ENCODE assay signal across 10 mouse cellular contexts in the genomic region with DNA sequence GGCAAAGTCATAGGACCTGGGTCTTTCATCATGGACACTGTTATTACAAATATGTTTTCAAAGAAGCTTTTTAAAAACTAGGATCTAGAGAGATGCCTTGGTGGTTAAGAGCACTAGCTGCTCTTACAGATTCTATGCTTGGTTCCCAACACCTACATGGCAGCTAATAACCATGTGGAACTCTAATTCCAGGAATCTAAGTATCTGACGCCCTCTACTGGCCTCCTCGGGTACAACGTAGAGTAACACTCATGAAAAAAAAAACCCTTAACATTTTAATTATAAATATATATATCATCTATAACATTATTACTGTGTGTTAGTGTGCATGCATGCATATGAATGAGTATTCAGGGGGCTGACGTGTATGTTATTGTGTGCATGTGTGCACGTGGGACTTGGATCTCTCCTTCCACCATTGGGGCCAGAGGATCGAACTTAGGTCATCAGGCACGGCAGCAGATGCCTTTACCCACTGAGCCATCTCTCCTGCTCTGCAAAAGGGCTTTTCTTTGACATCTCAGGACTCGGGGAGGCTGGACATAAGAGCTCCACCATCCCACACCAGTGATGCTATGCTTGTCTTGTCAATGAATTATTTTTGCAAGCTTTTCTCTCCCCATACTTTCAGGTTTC. TPM values are rescaled to one million over a fixed set of nuclear protein-coding genes. Genes with fewer than 3 reads are reported as not detected.
DNase-seq lines count a peak whose midpoint lies in the region; ATAC-seq and TF ChIP-seq lines count a peak whose summit lies in the region.
"Had no signal": no experiment of that assay in that cellular context is flagged by ENCODE, and none has a peak within 500 bp of the region (broad histone marks: within the 10 kb centered on the region; RNA-seq: fewer than 3 reads in every experiment).

No protein-coding gene starts in this region.

- H3K4me2 ChIP-seq in forebrain, embryonic 14.5 days (ENCODE audit: low read length), result no peak overlapping the region
- H3K4me2 ChIP-seq in forebrain, embryonic 12.5 days, result no peak overlapping the region

- no peaks in the 10 kb centered on the region; the same call in 1 of the 2 replicates for H3K36me3 ChIP-seq in forebrain, embryonic 14.5 days (ENCODE audit: control insufficient read depth, insufficient read depth, low read length)
- H3K36me3 ChIP-seq in forebrain, embryonic 12.5 days (replicated peaks), result no peaks in the 10 kb centered on the region
- no peaks in the 10 kb centered on the region for H3K36me3 ChIP-seq in thymus, adult 2 months (ENCODE audit: control insufficient read depth, insufficient read depth, low read length)

- ATAC-seq in forebrain, embryonic 14.5 days, result no peak
- no peak for ATAC-seq in forebrain, embryonic 12.5 days (ENCODE audit: low FRiP score)

- no peaks in the 10 kb centered on the region for H3K9me3 ChIP-seq in forebrain, embryonic 14.5 days (replicated peaks; ENCODE audit: control insufficient read depth, low read length)
- H3K9me3 ChIP-seq in forebrain, embryonic 12.5 days, result no peaks in the 10 kb centered on the region

- no peak overlapping the region for H3K27ac ChIP-seq in forebrain, embryonic 14.5 days (ENCODE audit: low read depth, low read length)
- H3K27ac ChIP-seq in forebrain, embryonic 12.5 days, result no peak overlapping the region
- H3K27ac ChIP-seq in thymus, adult 2 months (ENCODE audit: control insufficient read depth, insufficient read depth, low read length), result no peak overlapping the region

- no peak overlapping the region for H3K9ac ChIP-seq in forebrain, embryonic 14.5 days (ENCODE audit: low read length)
- no peak overlapping the region for H3K9ac ChIP-seq in forebrain, embryonic 12.5 days

- TF ChIP-seq POLR2A in thymus, adult 2 months (IDR thresholded peaks at IDR 0.05; ENCODE audit: control insufficient read depth, extremely low read depth, insufficient read depth, low read length, poor library complexity), result no peak

- DNase-seq in forebrain, embryonic 14.5 days (ENCODE audit: low spot score), result peak; percentile 62
- peak; percentile 16 for DNase-seq in thymus, adult 2 months
- no peak for DNase-seq in thymus, adult 18-20 months
- DNase-seq in heart, adult 8-10 months (ENCODE audit: low spot score), result peak; percentile 24
- DNase-seq in mesoderm, embryonic 11.5 days (ENCODE audit: low read depth, low spot score), result peak; percentile 41
- no peak for DNase-seq in Muller cell, postnatal 12 days (ENCODE audit: inconsistent ontology term)
- DNase-seq in right cerebral cortex, postnatal 14 days, result no peak

- H3K4me3 ChIP-seq in forebrain, embryonic 14.5 days (ENCODE audit: low read depth, low read length), result no peak overlapping the region
- H3K4me3 ChIP-seq in forebrain, embryonic 12.5 days (replicated peaks), result no peak overlapping the region
- H3K4me3 ChIP-seq in thymus, adult 2 months (ENCODE audit: control insufficient read depth, insufficient read depth, low read length), result no peak overlapping the region
- H3K4me3 ChIP-seq: myocyte had no signal

- TF ChIP-seq CTCF in thymus, adult 2 months (IDR thresholded peaks at IDR 0.05; ENCODE audit: borderline replicate concordance, control insufficient read depth, extremely low read depth, insufficient read depth, low read length, poor library complexity), result no peak

- peaks cover 18% of the 10 kb centered on the region for H3K4me1 ChIP-seq in forebrain, embryonic 14.5 days (ENCODE audit: control insufficient read depth, insufficient read depth, low read length)
- peaks cover 35% of the 10 kb centered on the region for H3K4me1 ChIP-seq in forebrain, embryonic 12.5 days
- peaks cover 10% of the 10 kb centered on the region for H3K4me1 ChIP-seq in thymus, adult 2 months (replicated peaks; ENCODE audit: control insufficient read depth, insufficient read depth, low read length)

- no peaks in the 10 kb centered on the region for H3K27me3 ChIP-seq in forebrain, embryonic 14.5 days (replicated peaks; ENCODE audit: control insufficient read depth, insufficient read depth, low read length)
- H3K27me3 ChIP-seq in forebrain, embryonic 12.5 days, result no peaks in the 10 kb centered on the region
- H3K27me3 ChIP-seq in thymus, adult 2 months (ENCODE audit: control insufficient read depth, insufficient read depth, low read length), result no peaks in the 10 kb centered on the region

- WGBS in forebrain, embryonic 14.5 days, result 30% methylated on average over 8 of the region's 8 CpGs
- WGBS in forebrain, embryonic 12.5 days, result 35% methylated on average over 8 of the region's 8 CpGs
- WGBS in thymus, adult 2 months, result 57% methylated on average over 8 of the region's 8 CpGs

RNA-seq across cellular contexts. Expression of a gene that starts 2.2 kb away (rescaled TPM):
- 46.3 and 47.5 TPM in 2 replicates for polyA plus RNA-seq in forebrain, embryonic 14.5 days (2014; fragmentation: Nextera tagmentation; extraction: Ambion mirVana)
- polyA plus RNA-seq in forebrain, embryonic 12.5 days (2016; fragmentation: Nextera tagmentation; extraction: Ambion mirVana), result 58.4 and 59.8 TPM in 2 replicates
- 85.8 and 101 TPM in 2 replicates for polyA plus RNA-seq in thymus, adult 2 months (2012; rRNA removed)
- total RNA-seq in heart, adult 8-10 months (2022), result 10 to 100 TPM; 54.8 to 67.3 (median 62.1) TPM

RNA-seq across cellular contexts. Expression of a gene that starts 3.4 kb away (rescaled TPM):
- 6.5 and 7.3 TPM in 2 replicates for polyA plus RNA-seq in forebrain, embryonic 14.5 days (2014; fragmentation: Nextera tagmentation; extraction: Ambion mirVana)
- 2.9 and 3.5 TPM in 2 replicates for polyA plus RNA-seq in forebrain, embryonic 12.5 days (2016; fragmentation: Nextera tagmentation; extraction: Ambion mirVana)
- polyA plus RNA-seq in thymus, adult 2 months (2012; rRNA removed), result 0.58 and 0.68 TPM in 2 replicates
- 10 to 100 TPM; 15.2 to 30.8 (median 18.1) TPM for total RNA-seq in heart, adult 8-10 months (2022)
- total RNA-seq: hematopoietic stem cell, adult 5-6 weeks had no signal

RNA-seq across cellular contexts. Expression of a gene that starts 54.7 kb away (rescaled TPM):
- polyA plus RNA-seq in forebrain, embryonic 14.5 days (2014; fragmentation: Nextera tagmentation; extraction: Ambion mirVana), result not detected in 2 replicates
- polyA plus RNA-seq in forebrain, embryonic 12.5 days (2016; fragmentation: Nextera tagmentation; extraction: Ambion mirVana), result 0.99 and 2.0 TPM in 2 replicates
- polyA plus RNA-seq in thymus, adult 2 months (2012; rRNA removed), result 19.3 and 68.0 TPM in 2 replicates
- 100 to 1,000 TPM; 455 to 787 (median 725) TPM for total RNA-seq in heart, adult 8-10 months (2022)
- total RNA-seq: hematopoietic stem cell, adult 5-6 weeks had no signal
- polyA plus RNA-seq: myocyte had no signal

Comparison
In these comparisons a context has a peak if more than half of its experiments do, and no peak if none do; other contexts are left out.
1. DNase-seq: peak in forebrain, embryonic 14.5 days (single experiment), thymus, adult 2 months (single experiment), heart, adult 8-10 months (single experiment) and mesoderm, embryonic 11.5 days (single experiment); none in thymus, adult 18-20 months (0 of 2), Muller cell, postnatal 12 days (single experiment) and right cerebral cortex, postnatal 14 days (single experiment).